Mouse (Mus musculus) bone marrow, adult 2 months (tissue): ENCODE results near the gene Terb2.

ENCODE experiments used
- CTCF ChIP-seq: fragments of 200-500 bp; IDR thresholded peaks from 2 replicates; pipeline ENCODE4 v1.5.1; 2011; ENCODE audit warnings: low read length, control low read depth; ENCODE audit not compliant: control insufficient read depth, insufficient read depth
- POLR2A ChIP-seq: fragments of 200-500 bp; IDR thresholded peaks from 2 replicates; pipeline ENCODE4 v1.6.1; 2011; ENCODE audit warnings: low read depth, mild to moderate bottlenecking, control low read depth, low read length, borderline replicate concordance; ENCODE audit not compliant: control insufficient read depth

GRCm38 (mm10) chr2:122172188-122172587, 13.9 kb upstream of the Terb2 start:
- TF ChIP-seq POLR2A (no peak), CTCF (no peak)
